Mouse (Mus musculus) erythroblast, embryonic 14.5 days (primary cell): Measurements from ENCODE around the gene Npas2.

Source experiments
- GATA1 ChIP-seq: IDR thresholded peaks from 2 replicates; pipeline ENCODE4 v1.6.1; 2012; ENCODE audit warnings: low read length, inconsistent platforms, mixed read lengths
- TAL1 ChIP-seq: IDR thresholded peaks from 3 replicates; pipeline ENCODE4 v1.6.1; 2012; ENCODE audit warnings: low read length, inconsistent platforms, mixed read lengths

- TF ChIP-seq GATA1 (no peak), TAL1 (no peak)
Observed at GRCm38 (mm10) chr1:39259668-39260067, 66.1 kb downstream of the Npas2 start.
